Mouse (Mus musculus) embryo, embryonic 9.5 days (tissue): ENCODE data around the gene Cstl1.
A peak's percentile ranks its signal among the peaks of the same experiment; 100 is the strongest.
"Not testable (repeated sequence)": the region's sequence is repeated elsewhere in the genome, so short reads cannot be mapped to it uniquely, and the experiment has no call there.

Source experiments
- DNase-seq: peaks from one replicate; pipeline ENCODE4 v3.0.0-alpha.2; 2017; ENCODE audit errors: extremely low spot score

Cstl1 gene

GRCm38 (mm10) chr2:148750058-148750457 is at the start of gene Cstl1:
TSS of gene Cstl1 (plus strand) at chr2:148750358.
- DNase-seq: no peak

- DNase-seq: peak; percentile 29
These were observed 43.6 kb upstream of the Cstl1 start for GRCm38 (mm10) chr2:148706409-148707201.

GRCm38 (mm10) chr2:148707202-148707530 is 43.0 kb upstream of the Cstl1 start:
- no peak for DNase-seq

GRCm38 (mm10) chr2:148712326-148712725 is 37.8 kb upstream of the Cstl1 start:
- DNase-seq: no peak

- no peak for DNase-seq
These were observed 33.1 kb upstream of the Cstl1 start for GRCm38 (mm10) chr2:148717072-148717471.

DNA sequence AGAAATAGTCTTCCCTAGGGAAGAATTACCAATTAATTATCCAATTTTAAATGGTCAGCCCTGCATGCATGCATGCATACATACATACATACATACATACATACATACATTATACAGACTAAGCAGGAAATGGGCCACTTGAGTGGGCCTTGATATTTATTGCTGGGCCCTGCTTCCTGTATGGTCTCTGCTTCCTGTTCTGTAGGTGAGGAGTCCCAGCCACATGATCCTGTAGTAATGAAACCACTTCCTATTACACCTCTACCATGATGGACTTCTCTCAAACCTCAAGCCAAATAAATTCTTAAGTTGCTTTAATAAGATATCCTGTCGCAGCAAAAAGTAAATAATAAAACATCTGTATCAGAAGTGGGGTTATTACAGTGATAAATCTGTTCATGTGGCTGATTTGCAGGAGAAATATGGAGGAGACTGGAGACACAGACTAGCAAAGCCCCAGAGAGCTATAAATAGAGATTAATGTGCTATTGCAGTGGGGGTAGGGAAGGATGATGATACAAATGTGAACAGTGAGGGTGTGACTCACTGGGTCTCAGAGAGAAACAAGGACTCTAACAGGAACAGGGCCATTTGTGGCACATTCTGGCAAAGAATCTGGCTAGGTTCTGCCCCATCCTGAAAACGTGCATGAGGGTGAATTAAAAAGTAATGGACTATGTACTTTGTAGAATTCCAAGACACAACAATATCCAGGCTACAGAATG is 30.7 kb upstream of the Cstl1 start:
- no peak for DNase-seq

DNA sequence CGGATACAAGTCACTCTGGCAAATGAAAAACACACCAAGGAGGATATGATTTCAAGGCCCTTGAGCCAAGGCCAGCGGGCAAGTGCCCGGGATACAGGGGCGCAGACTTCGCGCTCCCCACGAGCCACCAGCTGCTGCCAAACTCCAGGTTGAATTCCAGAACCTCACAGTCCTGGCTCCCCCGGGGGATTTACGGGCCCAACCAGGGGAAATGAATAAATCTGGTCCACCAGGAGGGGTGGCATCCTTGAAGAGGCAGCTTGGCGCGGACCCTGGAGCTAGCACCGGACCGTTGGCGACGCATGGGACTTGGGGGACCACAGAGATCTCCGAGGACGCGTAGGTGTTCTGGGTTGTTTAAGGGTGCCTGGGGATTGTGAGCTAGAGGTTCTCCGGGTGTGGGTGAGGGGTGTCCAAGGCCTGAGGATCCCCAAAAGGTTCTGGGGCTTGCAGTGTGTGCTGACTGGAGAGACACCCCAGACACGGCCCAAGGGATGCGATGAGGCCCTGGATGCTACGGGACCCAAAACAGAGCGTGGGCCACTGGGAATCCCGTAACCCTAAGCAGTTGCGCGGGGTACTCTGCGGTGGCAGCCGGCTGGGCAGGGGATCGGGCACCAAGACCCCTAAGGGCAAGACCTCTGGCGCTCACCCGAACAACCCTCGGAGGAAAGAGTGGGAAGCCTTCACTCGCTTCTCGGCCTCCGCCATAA is 18.4 kb upstream of the Cstl1 start:
- DNase-seq: no peak

GRCm38 (mm10) chr2:148732327-148733000 is 17.7 kb upstream of the Cstl1 start, which contains the start of gene Napb:
TSS of gene Napb (minus strand) at chr2:148732467.
- DNase-seq: peak; percentile 91

DNA sequence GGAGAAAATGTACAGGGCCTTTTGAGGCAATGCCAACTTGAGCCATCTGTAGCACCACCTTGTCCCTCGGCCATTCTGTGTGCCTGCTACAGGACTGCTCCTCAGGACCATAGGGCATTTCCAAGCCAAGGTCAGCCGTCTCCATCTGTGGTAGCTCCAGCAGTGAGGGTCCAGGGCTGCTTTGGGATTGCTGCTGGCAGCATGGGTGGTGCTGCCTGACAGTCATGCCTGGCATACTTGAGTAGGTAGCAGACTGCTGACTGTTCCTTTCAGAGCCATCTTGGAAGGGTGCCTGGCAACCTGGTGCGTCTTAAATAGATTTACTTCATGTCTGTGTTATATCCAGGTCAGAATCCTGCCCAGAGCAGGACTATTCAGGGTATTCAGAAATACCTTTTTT is 7.2 kb upstream of the Cstl1 start:
- no peak for DNase-seq

DNA sequence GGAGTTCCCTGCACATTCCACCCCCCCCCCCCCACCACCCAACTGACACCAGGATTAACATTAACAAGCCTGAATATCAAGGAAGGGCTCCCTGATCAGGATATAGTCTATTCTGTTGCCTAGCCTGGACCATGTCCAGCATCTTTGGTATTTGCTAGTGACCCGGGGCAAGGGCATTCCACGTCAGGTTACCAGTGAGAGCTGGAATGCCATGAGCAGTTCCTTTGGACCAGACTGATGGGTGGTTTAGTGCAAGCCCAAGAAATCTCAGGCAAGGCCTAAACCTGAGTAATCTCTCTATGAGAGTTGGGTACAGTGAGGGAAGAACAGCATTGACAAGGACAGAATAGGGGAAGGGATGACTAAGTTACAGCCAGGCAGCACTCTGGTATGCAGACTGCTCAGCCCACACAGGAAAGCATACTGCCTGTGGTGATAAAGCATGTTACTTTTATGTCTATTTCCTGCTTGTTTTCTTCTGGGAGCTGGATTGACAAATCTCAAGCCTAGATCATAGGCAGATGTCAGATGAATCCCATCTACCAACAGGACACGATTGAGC is 6.2 kb upstream of the Cstl1 start:
- no peak for DNase-seq

- peak; percentile 67 for DNase-seq
These were observed 2.0 kb downstream of the Cstl1 start for GRCm38 (mm10) chr2:148751893-148752813.

DNA sequence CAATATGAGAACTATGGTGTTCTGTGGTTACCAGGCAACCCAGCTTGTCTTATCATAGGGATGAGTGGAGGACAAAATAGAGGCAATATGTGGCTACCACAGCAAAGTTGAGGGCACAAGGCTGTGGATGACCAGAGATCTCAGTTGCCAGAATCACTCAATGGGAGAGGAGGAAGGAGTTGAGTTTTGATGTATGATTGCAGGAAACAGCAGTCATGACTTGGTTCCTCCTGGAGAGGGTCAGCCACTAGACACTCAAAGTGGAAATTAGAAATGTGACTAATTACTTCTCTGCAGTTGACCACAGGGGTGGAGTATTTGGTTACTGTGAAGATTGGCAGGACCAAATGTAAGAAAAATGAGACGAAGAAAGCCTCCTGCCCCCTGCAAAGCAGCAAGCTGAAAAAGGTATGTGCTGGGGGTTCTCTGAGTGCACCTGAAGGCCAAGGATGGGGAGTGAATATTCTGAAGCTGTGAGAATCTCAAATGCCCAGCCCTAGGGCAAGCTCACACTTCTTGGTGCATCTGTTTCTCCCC is 4.2 kb downstream of the Cstl1 start:
- DNase-seq: no peak

DNA sequence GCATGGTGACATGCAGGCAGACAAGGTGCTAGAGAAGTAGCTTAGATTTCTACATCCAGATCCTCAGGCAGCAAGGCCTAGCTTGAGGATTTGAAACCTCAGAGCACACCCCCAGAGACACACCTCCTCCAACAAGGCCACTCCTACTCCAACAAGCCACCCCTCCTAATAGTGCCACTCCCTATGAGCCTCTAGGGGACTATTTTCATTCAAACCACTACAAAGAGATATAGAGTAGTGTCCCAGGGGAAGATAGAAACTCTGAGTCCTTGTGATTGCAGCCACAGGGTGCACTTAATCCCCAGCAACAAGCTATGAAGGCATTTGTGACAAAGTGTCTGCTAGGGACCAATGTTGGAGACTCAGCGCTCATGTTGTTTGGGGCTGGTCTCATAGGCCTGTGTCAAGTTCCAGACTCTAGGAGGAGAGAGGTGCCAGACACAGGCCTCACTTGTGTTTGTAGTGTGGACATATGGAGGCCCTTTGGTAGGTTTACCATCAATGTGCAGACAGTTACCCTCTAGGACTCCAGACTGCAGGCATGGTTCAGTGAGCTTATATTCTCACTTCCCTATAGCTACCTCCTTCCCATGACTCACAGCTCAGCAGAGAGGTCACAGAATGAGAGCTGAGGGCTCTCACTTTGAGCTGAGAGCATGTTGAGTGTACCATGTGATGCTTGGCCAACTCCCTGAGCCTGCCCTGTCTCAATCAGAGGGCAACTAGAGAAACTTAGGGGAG is 13.7 kb downstream of the Cstl1 start:
- no peak for DNase-seq

GRCm38 (mm10) chr2:148771397-148771796 is 21.2 kb downstream of the Cstl1 start, which contains the start of gene Cst11:
TSS of gene Cst11 (minus strand) at chr2:148771497.
- not testable (repeated sequence) for DNase-seq

DNA sequence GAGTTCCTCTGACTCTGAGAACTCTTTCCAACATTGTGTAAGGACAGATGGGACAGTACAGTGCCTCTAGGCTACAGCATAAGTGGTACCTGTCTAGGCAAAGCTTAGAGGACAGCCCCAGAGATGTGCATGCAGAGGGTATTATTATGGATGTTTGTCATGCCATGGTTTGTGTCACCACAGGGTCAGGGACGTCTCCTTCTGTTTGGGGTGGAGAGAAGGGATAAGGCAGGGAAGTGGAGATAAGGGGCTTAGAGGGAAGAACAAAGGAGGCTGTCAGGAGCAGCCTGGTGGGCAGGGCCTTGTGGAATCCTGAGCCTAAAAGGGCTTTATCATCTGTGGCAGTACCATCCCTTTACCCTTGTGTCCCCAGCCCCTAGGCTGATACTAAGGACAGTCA is 31.6 kb downstream of the Cstl1 start, which contains the start of gene 8030411F24Rik:
Gene 8030411F24Rik, plus strand, starts transcription at position 301 of the 400 bp plus-strand sequence.
- no peak for DNase-seq

DNA sequence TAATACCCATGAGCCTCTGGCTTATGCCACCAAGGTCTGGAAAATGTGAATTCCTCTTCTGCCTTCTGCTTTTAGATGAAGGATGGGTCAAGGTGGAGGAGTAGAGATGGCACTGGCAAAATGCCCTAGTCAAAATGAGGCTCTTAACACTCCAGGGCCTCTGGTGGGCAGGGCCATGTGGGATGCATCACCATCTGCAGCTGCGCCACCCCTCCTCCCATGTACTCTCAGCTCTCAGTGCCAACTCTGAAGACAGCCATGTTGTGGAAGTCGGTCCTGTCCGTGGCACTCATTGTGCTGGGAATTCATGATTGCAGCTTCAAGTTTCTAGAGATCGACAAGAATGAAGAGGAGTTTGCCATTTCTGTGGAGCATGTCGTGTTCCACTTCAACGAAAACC is 39.0 kb downstream of the Cstl1 start, which contains the start of gene Cst12:
Gene Cst12, plus strand, starts transcription at position 220 of the 400 bp plus-strand sequence.
- DNase-seq: no peak

DNA sequence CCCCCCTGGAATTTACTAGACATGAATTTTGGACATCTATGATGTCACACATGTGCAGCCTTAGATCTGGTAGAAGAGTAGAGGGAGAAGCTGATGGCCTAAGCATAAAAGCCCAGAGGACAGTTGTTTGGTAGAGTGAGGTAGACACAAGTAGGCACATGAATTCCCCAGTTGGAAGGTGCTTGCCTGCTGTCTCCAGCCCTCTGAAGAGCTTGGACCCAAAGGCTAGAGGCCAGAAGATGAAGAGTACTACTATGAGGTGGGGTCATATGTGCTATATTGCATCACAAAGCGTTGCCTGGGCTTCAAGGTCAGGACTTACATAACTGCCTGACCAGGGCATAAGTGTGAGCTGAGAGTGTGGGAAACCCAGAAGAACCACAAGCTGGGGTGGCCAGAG is 48.3 kb downstream of the Cstl1 start, which contains the start of gene Cst8:
Gene Cst8, plus strand, starts transcription at position 301 of the 400 bp plus-strand sequence.
- no peak for DNase-seq

DNA sequence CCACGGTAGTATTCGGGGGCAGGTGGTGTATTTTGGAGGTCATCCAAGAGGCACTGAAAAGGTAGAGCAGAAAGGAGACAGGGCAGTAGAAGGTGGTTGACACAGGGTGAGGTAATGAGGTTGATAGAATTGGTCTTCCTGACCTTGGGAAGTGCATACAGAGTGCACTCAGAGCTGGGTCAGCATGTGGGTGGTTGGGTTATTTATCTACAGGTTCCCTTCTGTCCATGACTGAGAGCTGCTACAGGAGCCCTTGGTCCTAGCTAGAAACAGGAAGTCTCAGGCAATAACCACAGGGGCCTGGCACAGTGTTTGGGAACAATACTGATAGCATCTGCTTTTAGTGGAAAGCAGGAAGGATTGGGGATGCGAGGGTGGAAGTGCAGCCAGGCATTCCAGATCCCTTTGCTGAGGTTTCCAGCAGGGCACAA is 51.3 kb downstream of the Cstl1 start:
- DNase-seq: no peak
